Mouse (Mus musculus) small intestine, adult 10 weeks (tissue): ENCODE results near the gene Vpreb1. TPM values are rescaled to one million over a fixed set of nuclear protein-coding genes. Genes with fewer than 3 reads are reported as not detected.

Experiments used
- polyA plus RNA-seq: library from polyadenylated mRNA; stranded (reverse); fragments of 350-450 nt; fragmentation: Illumina TruSeq; extraction: RNeasy Lipid Tissue Mini Kit (QIAGEN cat#74804); gene quantifications from one replicate; pipeline ENCODE4 v1.2.3, GENCODE M21; 2014; ENCODE audit warnings: low replicate concordance

Vpreb1 gene
- polyA plus RNA-seq, result not detected

DNA sequence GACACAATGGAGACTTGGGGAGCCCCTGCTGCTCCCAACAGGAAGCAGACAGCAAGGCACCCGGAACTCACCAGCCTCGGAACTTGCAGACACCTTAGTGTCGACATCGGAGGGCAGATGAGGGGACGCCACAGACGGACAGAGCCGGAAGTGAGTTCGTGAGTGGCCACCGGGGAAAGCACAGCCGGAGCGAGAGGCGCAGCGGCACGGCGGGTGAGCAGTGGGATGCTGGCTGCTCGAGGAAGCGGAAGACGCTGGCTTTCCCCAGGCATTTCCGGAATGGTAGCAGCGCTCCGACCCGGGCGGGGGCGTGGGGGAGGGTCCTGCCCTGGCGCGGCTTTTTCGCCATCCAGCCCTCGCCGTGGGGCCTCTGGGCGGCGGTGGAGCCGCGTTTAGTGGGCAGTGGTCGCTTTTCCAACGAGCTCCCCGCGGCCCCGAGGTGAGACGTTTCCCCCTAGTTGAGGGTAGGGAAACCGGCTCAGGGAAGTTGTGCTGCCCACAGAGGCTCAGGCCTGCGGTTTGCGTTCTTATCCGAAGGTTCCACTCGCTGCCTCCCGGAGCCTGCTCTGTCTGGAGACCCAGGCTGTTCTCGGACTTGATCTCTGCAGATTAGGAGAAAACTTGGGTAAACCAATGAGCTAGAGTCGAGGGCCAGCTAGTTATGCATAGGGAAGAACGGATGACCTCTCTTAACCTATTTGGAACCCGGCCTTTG is at the start of gene Vpreb1, which contains the start of gene Top3b:
Gene Vpreb1, minus strand, starts transcription at position 227 of the 715 bp plus-strand sequence.
Gene Top3b, plus strand, starts transcription at position 120 of the 715 bp plus-strand sequence.

DNA sequence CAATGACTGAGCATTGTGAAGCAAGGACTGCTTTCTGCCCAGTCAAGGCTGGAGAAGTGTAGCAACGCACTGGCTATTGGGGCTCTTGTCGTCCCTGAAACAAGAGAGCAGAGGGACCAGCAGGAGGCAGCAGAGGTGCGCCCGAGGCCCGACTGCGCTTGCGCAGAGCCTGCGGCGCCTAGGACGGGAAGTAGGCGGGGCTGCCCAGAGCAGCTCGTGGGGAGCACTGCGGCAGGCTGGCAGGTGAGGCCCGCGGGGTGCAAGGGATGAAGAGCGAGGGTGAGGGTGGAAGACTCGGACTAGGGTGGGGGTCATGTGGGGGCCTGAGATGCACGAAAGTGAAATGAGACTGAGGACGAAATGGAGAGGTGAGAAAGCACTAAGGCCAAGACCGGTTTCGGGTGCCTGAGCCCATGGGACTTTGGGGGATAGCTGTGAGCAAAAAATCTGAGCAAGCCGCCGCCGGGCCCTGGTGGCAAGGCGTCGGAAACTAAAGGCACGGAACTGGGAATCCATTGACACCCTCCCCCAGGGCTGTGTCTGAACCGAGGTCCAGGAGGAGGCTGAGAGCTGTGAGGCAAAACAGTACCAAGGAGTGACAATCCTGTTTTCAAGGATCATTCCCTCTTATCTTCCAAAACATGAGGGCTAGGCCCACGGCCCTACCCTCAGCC is 25.9 kb upstream of the Vpreb1 start, which contains the start of gene Ppm1f:
Gene Ppm1f, plus strand, starts transcription at position 88 of the 674 bp plus-strand sequence.

DNA sequence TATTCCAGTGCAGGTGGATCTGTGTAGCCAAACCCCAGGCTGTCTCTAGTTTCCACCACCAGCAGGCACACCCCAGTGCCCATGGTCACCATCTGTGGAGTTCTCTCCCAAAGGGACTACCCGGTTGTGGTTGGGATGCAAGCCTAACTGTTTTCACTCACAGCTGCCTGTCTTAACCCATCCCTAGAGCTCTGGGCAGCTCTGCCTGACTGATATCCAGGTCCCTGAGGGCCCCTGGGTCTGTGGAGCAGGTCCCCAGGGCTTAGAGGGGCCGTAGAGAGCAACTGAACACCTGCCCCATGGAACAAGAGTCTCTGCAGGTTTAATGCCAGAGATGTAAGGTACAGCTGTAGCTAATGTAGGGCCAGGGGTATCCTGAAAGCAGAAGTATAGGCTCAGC is 6.7 kb downstream of the Vpreb1 start, which contains the start of gene Igll1:
Gene Igll1, minus strand, starts transcription at position 8 of the 400 bp plus-strand sequence.

DNA sequence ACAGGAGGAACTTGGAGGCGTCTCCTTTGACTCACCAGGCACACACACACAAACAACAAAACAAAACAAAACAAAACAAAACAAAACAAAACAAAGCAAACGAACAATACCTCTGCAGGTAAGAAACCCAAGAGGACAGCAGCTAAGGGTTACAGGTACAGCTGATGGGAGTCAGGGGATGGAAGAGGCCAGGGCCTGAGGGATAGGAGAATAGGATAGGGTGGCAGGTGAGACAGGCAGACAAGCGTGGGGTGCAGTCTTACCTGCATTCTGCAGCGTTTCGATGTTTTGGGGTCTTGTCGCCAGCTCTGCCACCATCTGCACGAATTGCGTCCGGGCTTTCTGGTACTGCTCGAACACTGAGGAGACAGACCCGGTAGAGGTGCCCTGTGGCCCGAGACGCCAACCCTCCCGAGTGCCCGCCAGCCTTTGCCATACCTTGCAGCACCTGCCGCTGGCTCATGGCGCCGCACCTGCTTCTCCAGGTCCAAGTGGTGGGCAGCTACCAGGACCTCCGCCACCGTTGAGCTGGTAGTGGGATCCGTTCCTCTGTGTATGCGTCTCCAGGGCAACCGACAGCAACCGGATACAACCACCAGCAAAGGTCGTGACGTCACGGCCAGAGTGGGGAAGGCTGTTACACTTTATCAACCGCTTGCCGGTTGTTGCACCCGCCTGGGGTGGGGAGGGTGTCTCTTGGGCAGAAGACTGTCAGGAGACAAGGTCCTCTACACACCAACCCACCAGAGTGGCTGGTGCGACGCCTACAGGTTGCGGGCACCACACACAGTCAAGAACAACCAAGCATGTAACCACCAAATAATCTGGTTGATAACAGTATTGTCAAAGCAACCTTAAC is 41.7 kb downstream of the Vpreb1 start, which contains the start of gene Spag6l:
Gene Spag6l, minus strand, starts transcription at position 700 of the 859 bp plus-strand sequence.

Other genes with a start within 250 kb of the Vpreb1 start
- not detected for gene Olfr19, start 194.4 kb downstream of the Vpreb1 start, polyA plus RNA-seq
- gene Spag6l, start 41.4 kb downstream of the Vpreb1 start, polyA plus RNA-seq, result 0.15 TPM
- gene Igll1, start 6.9 kb downstream of the Vpreb1 start, polyA plus RNA-seq, result not detected
- 8.6 TPM for gene Top3b, start 107 bp downstream of the Vpreb1 start, polyA plus RNA-seq
- gene Ppm1f, start 25.6 kb upstream of the Vpreb1 start, polyA plus RNA-seq, result 0.97 TPM
- 238 TPM for gene Mapk1, start 112.5 kb upstream of the Vpreb1 start, polyA plus RNA-seq
- gene Ypel1, start 198.9 kb upstream of the Vpreb1 start, polyA plus RNA-seq, result 0.26 TPM
- 123 TPM for gene Ppil2, start 240.4 kb upstream of the Vpreb1 start, polyA plus RNA-seq